Mouse (Mus musculus) forebrain, embryonic 16.5 days (tissue): Measurements from ENCODE around the gene Lrfn1. TPM values are rescaled to one million over a fixed set of nuclear protein-coding genes. Genes with fewer than 3 reads are reported as not detected.
A peak's percentile ranks its signal among the peaks of the same experiment; 100 is the strongest.

ENCODE experiments used
- ATAC-seq: fragments of 200-750 bp; cut with Nextera tagmentation; 2 replicates; pipeline ENCODE4 v1.8.0; 2017; ENCODE audit warnings: mild to moderate bottlenecking, moderate library complexity
- H3K27ac ChIP-seq: fragments of 300-500 bp; sonication (generic); 2 replicates; pipeline ENCODE4 v1.5.1; 2014; ENCODE audit warnings: low read length, control low read depth
- H3K27me3 ChIP-seq: fragments of 300-500 bp; sonication (generic); replicated peaks from 2 replicates; pipeline ENCODE4 v1.6.1; 2014; ENCODE audit warnings: low read length; ENCODE audit not compliant: control insufficient read depth, insufficient read depth
- H3K36me3 ChIP-seq: fragments of 300-500 bp; sonication (generic); 2 replicates; pipeline ENCODE4 v1.6.1; 2014; ENCODE audit not compliant: control insufficient read depth, insufficient read depth
- H3K4me1 ChIP-seq: fragments of 300-500 bp; sonication (generic); replicated peaks from 2 replicates; pipeline ENCODE4 v1.6.1; 2014; ENCODE audit warnings: low read length; ENCODE audit not compliant: control insufficient read depth, insufficient read depth
- H3K4me2 ChIP-seq: fragments of 300-500 bp; sonication (generic); 2 replicates; pipeline ENCODE4 v1.6.1; 2014; ENCODE audit warnings: mild to moderate bottlenecking, low read length, control low read depth
- H3K4me3 ChIP-seq: fragments of 300-500 bp; sonication (generic); replicated peaks from 2 replicates; pipeline ENCODE4 v1.5.1; 2014; ENCODE audit warnings: mild to moderate bottlenecking, low read length, control low read depth
- H3K9ac ChIP-seq: fragments of 300-500 bp; sonication (generic); replicated peaks from 2 replicates; pipeline ENCODE4 v1.6.1; 2014; ENCODE audit warnings: low read depth, low read length, control low read depth
- H3K9me3 ChIP-seq: fragments of 300-500 bp; sonication (generic); 2 replicates; pipeline ENCODE4 v1.6.1; 2016; ENCODE audit warnings: low read length; ENCODE audit not compliant: control insufficient read depth
- WGBS: fragments of 180-500 bp; shearing (Covaris S2); extraction: QIAGEN DNeasy Blood & Tissue Kit; methylation state at CpG from one replicate; pipeline ENCODE4 v1.1.7; 2014; 5-methylcytosine and 5-hydroxymethylcytosine counted together
- polyA plus RNA-seq: library from polyadenylated mRNA; unstranded; fragments of >200 nt; fragmentation: Nextera tagmentation; extraction: Ambion mirVana; gene quantifications from 2 replicates; pipeline ENCODE4 v1.2.1, GENCODE M21; 2015

The Lrfn1 gene
- polyA plus RNA-seq, 1 experiment from 2014 or later, result 10.6 TPM

GRCm38 (mm10) chr7:28432252-28432651 is 19.5 kb upstream of the Lrfn1 start:
- WGBS, result 93% methylated on average over 2 of the region's 2 CpGs
- Histone ChIP-seq H3K27me3 (no peaks in the 10 kb centered on the region), H3K4me2 (no peak overlapping the region), H3K36me3 (peaks cover 3% of the 10 kb centered on the region; the same call in 1 of the 2 replicates), H3K9ac (no peak overlapping the region), H3K4me1 (peaks cover 38% of the 10 kb centered on the region), H3K9me3 (no peaks in the 10 kb centered on the region), H3K4me3 (no peak overlapping the region), H3K27ac (no peak overlapping the region)
- no peak for ATAC-seq

GRCm38 (mm10) chr7:28435660-28436259 is 16.0 kb upstream of the Lrfn1 start:
- Histone ChIP-seq H3K36me3 (peaks cover 3% of the 10 kb centered on the region; the same call in 1 of the 2 replicates), H3K27ac (peak overlapping the region; percentile 49; the same call in 1 of the 2 replicates), H3K9me3 (no peaks in the 10 kb centered on the region), H3K4me3 (peak overlapping the region; percentile 91), H3K27me3 (no peaks in the 10 kb centered on the region), H3K4me1 (peaks cover 40% of the 10 kb centered on the region), H3K4me2 (peak overlapping the region; percentile 84), H3K9ac (peak overlapping the region; percentile 86)
- ATAC-seq, result peak; percentile 18
- 1% methylated on average over 37 of the region's 70 CpGs for WGBS

- Histone ChIP-seq H3K36me3 (peaks cover 3% of the 10 kb centered on the region; the same call in 1 of the 2 replicates), H3K4me3 (peak overlapping the region; percentile 91), H3K27me3 (no peaks in the 10 kb centered on the region), H3K4me1 (peaks cover 40% of the 10 kb centered on the region), H3K27ac (peak overlapping the region; percentile 76), H3K9ac (peak overlapping the region; percentile 86), H3K9me3 (no peaks in the 10 kb centered on the region), H3K4me2 (peak overlapping the region; percentile 64)
- WGBS, result under 1% methylated on average over 50 of the region's 64 CpGs
- ATAC-seq, result peak; percentile 98
These were observed 15.4 kb upstream of the Lrfn1 start for GRCm38 (mm10) chr7:28436271-28436904.

- ATAC-seq, result peak; percentile 18
These were observed 14.7 kb upstream of the Lrfn1 start, which contains the start of gene Gmfg for GRCm38 (mm10) chr7:28436932-28437570. Gene Gmfg (plus strand): TSS chr7:28437447.

GRCm38 (mm10) chr7:28437964-28438363 is 13.8 kb upstream of the Lrfn1 start:
- H3K9ac ChIP-seq, result no peak overlapping the region

More at GRCm38 (mm10) chr7:28436932-28437570, 14.7 kb upstream of the Lrfn1 start, which contains the start of gene Gmfg:
- H3K27me3 ChIP-seq, result no peaks in the 10 kb centered on the region
- peak within 1 kb of the TSS; percentile 91 for H3K4me3 ChIP-seq
- H3K27ac ChIP-seq, result peak within 1 kb of the TSS; percentile 76
- peak within 1 kb of the TSS; percentile 64 for H3K4me2 ChIP-seq
- no peaks in the 10 kb centered on the region for H3K9me3 ChIP-seq
- 2% methylated on average over 16 of the region's 16 CpGs for WGBS
- H3K9ac ChIP-seq, result peak within 1 kb of the TSS; percentile 72
- peaks cover 38% of the 10 kb centered on the region for H3K4me1 ChIP-seq
- peaks cover 3% of the 10 kb centered on the region; the same call in 1 of the 2 replicates for H3K36me3 ChIP-seq

GRCm38 (mm10) chr7:28438771-28439170 is 13.0 kb upstream of the Lrfn1 start:
- no peak for ATAC-seq
- Histone ChIP-seq H3K9ac (no peak overlapping the region), H3K4me1 (peaks cover 21% of the 10 kb centered on the region), H3K4me2 (no peak overlapping the region), H3K27ac (no peak overlapping the region), H3K4me3 (no peak overlapping the region), H3K36me3 (no peaks in the 10 kb centered on the region), H3K27me3 (no peaks in the 10 kb centered on the region), H3K9me3 (no peaks in the 10 kb centered on the region)
- 96% methylated on average over 2 of the region's 2 CpGs for WGBS

More at GRCm38 (mm10) chr7:28437964-28438363, 13.8 kb upstream of the Lrfn1 start:
- H3K4me1 ChIP-seq, result peaks cover 29% of the 10 kb centered on the region
- no peaks in the 10 kb centered on the region for H3K9me3 ChIP-seq
- H3K4me3 ChIP-seq, result no peak overlapping the region
- H3K27me3 ChIP-seq, result no peaks in the 10 kb centered on the region
- H3K36me3 ChIP-seq, result no peaks in the 10 kb centered on the region
- no peak overlapping the region for H3K4me2 ChIP-seq
- no peak for ATAC-seq
- H3K27ac ChIP-seq, result no peak overlapping the region

GRCm38 (mm10) chr7:28440739-28441138 is 11.0 kb upstream of the Lrfn1 start:
- Histone ChIP-seq H3K4me2 (no peak overlapping the region), H3K27ac (no peak overlapping the region), H3K27me3 (0 out of 2 replicates have a peak, but pooled peaks cover under 1% of the 10 kb centered on the region), H3K36me3 (no peaks in the 10 kb centered on the region), H3K4me1 (peaks cover 4% of the 10 kb centered on the region; the same call in 1 of the 2 replicates), H3K9me3 (no peaks in the 10 kb centered on the region), H3K4me3 (no peak overlapping the region), H3K9ac (no peak overlapping the region)
- no peak for ATAC-seq
- 67% methylated on average over 2 of the region's 2 CpGs for WGBS

- Histone ChIP-seq H3K4me1 (peaks cover 6% of the 10 kb centered on the region), H3K9me3 (no peaks in the 10 kb centered on the region), H3K27me3 (0 out of 2 replicates have a peak, but pooled peaks cover 2% of the 10 kb centered on the region), H3K9ac (no peak overlapping the region), H3K4me2 (no peak overlapping the region), H3K27ac (no peak overlapping the region), H3K36me3 (no peaks in the 10 kb centered on the region), H3K4me3 (no peak overlapping the region)
- ATAC-seq, result no peak
- 91% methylated on average over 12 of the region's 14 CpGs for WGBS
These were observed 9.8 kb upstream of the Lrfn1 start for GRCm38 (mm10) chr7:28441776-28442485.
